Mouse (Mus musculus) adipocyte (in vitro differentiated cells): ENCODE results near the gene Tex48.
A peak's percentile ranks its signal among the peaks of the same experiment; 100 is the strongest.

Source experiments
- DNase-seq: peaks from one replicate; pipeline ENCODE4 v3.0.0-alpha.2; 2016; ENCODE audit warnings: low spot score

The Tex48 gene

GRCm38 (mm10) chr4:63594459-63595110 lies 27.6 kb downstream of the Tex48 start:
- peak; percentile 91 for DNase-seq

- DNase-seq = no peak
Observed at GRCm38 (mm10) chr4:63590538-63590937, 31.7 kb downstream of the Tex48 start.

- no peak for DNase-seq
Observed at GRCm38 (mm10) chr4:63589987-63590386, 32.2 kb downstream of the Tex48 start.

GRCm38 (mm10) chr4:63586240-63586639 lies 36.0 kb downstream of the Tex48 start:
- DNase-seq = no peak

GRCm38 (mm10) chr4:63585216-63585615 lies 37.0 kb downstream of the Tex48 start:
- no peak for DNase-seq

GRCm38 (mm10) chr4:63582580-63582979 lies 39.6 kb downstream of the Tex48 start:
- DNase-seq = no peak

GRCm38 (mm10) chr4:63580078-63580477 lies 42.1 kb downstream of the Tex48 start:
- no peak for DNase-seq

- DNase-seq = no peak
Observed at GRCm38 (mm10) chr4:63579649-63580048, 42.6 kb downstream of the Tex48 start.

- no peak for DNase-seq
Observed at GRCm38 (mm10) chr4:63572621-63573020, 49.6 kb downstream of the Tex48 start.

- DNase-seq = peak; percentile 62
Observed at GRCm38 (mm10) chr4:63570208-63570781, 51.9 kb downstream of the Tex48 start.

- DNase-seq = no peak
Observed at GRCm38 (mm10) chr4:63569322-63569721, 52.9 kb downstream of the Tex48 start.

- no peak for DNase-seq
Observed at GRCm38 (mm10) chr4:63567712-63568390, 54.4 kb downstream of the Tex48 start.

GRCm38 (mm10) chr4:63562742-63563141 lies 59.5 kb downstream of the Tex48 start:
- DNase-seq = no peak

- DNase-seq = no peak
Observed at GRCm38 (mm10) chr4:63561861-63562675, 60.2 kb downstream of the Tex48 start.

- DNase-seq = peak; percentile 70
Observed at GRCm38 (mm10) chr4:63560079-63560478, 62.1 kb downstream of the Tex48 start.

GRCm38 (mm10) chr4:63559127-63559697 lies 63.0 kb downstream of the Tex48 start:
- DNase-seq = no peak

GRCm38 (mm10) chr4:63558407-63559081 lies 63.7 kb downstream of the Tex48 start, which contains the start of gene Tmem268:
Tmem268 (plus strand) TSS chr4:63558781.
- DNase-seq = peak; percentile 60

GRCm38 (mm10) chr4:63557124-63558059 lies 64.8 kb downstream of the Tex48 start:
- DNase-seq = peak; percentile 28
